Mouse (Mus musculus): Measurements from ENCODE around the gene Ror1.

Gene Ror1

DNA sequence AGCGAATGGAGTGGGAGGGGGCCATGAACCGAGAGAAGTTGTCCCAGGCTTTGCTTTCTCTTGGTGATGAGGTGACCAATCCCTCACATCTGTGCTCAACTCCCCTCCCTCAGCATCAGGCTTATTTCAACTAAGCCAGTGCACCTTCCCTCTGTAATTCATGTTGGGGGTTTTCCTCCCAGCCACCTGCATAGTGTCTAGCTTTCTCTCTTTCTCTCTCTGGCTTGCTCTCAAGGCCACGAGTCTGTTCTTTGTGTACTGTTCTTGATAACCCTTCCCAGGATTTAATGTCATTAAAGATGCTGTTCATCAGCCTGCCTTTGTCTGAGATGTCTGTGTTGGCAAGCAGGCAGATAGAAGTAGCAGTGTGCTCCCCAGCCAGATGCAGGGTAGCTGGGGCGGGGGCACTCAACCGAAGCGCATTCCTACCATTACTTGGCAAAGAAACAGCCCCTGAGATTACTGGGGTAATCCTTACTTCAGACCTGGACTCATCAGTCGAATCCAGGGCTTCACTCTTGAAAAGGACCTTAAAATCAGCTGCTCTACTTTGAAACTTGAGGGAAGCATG lies 59.1 kb downstream of the Ror1 start:
- in situ Hi-C loops (cut with MboI; ENCODE audit: low sequenced_read_pairs) = no loop called here

DNA sequence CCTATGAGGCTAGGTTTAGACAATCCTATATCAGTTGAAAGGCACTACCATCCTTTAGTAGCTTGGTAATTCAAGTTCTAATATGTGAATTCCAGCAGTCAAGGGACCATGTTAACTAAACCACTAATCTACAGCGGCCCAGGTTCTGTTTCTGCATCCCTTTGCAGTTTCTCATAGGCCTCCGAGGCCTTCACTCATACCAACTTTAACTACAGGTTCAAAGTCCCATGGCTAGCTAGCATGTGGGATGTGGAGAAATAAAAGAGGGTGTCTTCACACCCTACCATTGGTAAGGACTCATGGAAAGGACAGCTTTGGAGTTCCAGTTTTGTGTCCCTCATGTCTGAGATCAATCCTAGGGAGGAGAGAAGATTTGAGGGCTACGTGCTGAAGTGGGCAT lies 60.1 kb downstream of the Ror1 start:
- in situ Hi-C loops (cut with MboI; ENCODE audit: low sequenced_read_pairs) = no loop called here

DNA sequence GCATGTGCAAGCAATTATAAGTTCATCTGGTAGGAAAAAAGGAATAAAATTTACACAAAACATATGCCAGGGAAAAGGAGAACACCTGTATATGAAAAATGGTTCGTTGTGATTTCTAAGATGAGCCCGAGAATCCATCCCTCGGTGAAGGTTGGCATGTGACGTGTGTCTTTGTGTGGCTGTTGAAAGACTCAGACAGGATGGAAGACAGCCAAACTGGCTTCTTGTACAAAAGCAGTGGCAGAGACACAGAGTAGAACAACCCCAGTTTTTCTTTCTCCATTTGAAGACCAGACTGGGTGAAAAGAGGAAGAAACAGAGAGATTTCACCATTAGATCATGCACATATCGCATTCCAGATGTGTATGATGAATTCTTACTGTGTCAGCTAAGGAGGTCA lies 62.8 kb downstream of the Ror1 start:
- in situ Hi-C loops (cut with MboI; ENCODE audit: low sequenced_read_pairs) = no loop called here

DNA sequence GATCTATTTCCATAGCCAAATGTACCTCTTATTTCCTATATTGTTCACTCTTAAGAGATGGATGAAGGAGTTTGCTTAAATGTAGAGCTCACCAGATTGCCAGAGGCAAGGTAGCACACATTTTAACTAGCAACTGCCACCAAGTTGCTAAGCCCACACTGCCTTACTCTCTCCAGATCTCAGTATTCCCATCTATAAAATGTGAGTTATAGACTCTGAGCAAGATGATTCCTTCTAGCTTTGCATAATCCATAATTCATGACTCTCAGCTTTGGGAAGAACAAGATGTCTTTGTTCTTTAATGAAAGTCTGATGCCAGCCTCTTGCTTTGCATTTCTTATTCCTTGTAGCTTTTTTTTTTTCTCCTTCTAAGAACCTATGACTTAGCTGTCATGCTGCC lies 64.6 kb downstream of the Ror1 start:
- in situ Hi-C loops (cut with MboI; ENCODE audit: low sequenced_read_pairs) = no loop called here

DNA sequence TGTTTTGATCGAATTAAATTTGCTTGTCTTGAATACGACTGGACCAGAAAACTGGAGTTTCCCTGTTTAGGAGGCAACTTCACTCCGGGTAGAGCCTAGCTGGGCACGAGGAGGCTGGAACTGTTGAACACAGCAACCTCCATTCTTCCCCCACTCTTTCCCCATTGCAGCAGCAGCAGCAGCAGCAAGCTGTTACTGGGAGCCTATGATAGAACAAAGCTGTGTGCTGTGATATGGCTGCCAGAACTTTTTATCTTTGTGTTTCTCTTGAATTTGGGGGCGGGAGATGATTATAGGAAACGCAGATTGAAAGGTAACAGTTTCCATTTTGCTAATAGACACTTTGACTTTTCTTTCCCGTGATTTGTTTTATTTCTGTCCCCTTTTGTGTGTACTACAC lies 70.2 kb downstream of the Ror1 start:
- in situ Hi-C loops (cut with MboI; ENCODE audit: low sequenced_read_pairs) = no loop called here

DNA sequence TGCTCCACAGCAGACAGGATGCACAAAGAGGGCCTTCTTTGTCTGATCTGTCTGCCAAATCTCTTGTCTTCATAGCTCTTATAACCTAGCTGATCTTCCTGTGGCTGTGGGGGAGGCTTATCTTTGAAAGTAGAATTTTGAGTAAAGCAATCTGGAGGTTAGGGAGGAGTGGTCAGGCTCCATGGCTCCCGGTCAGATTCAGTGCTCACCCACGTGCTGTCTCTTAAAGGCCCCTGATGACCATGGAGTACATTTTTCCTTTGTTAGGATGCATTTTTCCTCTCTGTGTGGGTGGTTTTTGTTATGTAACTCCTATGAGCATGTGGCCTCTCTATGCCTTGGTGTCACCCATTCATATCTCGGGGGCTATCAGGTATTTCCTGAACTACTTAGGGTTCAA lies 71.3 kb downstream of the Ror1 start:
- in situ Hi-C loops (cut with MboI; ENCODE audit: low sequenced_read_pairs) = no loop called here

DNA sequence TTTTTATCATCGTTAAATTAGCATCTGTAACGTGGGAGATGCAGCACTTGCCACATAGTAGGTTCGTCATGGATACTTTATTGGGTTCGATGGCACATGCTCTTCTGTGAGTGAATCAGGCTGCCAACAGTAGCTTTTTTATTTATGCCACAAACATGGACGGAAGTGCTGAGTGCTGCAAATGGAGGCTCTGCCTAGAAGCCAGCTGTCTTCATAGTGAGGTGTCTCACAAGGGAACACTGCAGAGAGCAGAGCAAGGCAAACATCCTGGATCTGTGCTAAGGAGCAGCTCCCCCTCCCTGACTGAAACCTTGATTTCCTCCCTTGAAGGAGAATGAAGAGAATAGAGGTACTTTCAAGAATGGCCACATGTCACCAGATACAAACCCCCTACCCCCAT lies 74.1 kb downstream of the Ror1 start:
- in situ Hi-C loops (cut with MboI; ENCODE audit: low sequenced_read_pairs) = no loop called here

DNA sequence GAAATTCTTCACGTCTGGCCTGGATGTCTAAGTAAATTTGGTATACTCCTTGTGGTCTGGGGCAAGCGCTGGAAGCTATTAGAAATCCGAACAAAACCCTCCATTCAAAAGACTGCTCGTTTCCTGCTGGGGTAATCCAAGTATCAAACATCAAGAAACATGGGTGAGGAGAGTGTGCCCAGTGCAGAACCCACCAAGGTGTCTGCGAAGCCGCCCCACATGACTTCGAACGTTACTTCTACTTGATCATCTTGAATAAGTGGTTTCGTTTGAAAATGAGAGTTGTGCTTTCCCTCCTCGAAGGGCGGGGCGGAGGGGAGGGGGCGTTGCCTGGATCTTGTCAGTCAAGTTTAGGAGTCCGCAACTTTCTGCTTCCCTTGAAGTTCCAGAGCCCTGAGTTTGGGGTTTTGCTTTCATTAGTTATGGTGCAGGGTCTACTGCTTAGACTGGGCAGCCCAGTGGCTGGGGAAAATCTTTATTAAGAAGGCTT lies 74.6 kb downstream of the Ror1 start:
- in situ Hi-C loops (cut with MboI; ENCODE audit: low sequenced_read_pairs) = no loop called here

DNA sequence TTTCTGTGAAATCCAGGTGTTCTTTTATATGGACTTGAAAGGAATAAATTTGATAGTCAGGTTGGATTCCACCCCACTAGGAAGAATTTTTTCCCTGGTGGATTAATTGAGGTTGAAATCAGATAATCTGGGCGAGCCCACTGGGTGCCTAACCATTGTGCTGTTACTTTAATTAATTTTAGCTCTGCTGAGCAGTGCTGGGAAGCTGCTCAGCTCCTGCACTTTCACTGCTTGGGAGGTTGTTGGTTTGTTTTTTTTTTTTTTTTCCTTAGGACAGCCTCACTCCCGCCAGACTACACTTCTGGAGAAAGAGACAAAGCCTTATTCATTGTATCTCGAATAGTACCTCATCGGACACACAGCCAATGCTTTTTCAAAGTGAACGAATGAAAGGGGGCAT lies 75.2 kb downstream of the Ror1 start:
- in situ Hi-C loops (cut with MboI; ENCODE audit: low sequenced_read_pairs) = no loop called here

DNA sequence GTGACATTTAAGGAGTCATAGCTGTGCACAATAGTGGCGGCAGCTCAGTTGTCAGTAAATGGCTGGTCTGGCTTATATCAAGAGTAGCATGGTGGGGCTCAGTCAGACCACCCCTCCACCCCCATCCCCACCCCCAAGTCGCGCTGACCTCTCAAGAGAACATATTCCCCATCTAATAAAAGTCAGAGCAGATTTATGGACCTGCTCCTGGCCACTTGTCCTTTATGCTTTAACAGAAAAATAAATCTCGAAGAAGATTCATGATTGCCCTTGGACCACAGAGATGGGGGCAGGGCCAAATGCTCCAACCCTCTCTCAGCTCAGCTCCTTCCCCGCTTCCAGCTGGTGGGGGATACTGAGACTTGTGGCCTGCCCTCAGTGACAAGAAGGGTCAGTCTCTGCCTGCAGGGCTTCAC lies 75.9 kb downstream of the Ror1 start:
- in situ Hi-C loops (cut with MboI; ENCODE audit: low sequenced_read_pairs) = no loop called here

DNA sequence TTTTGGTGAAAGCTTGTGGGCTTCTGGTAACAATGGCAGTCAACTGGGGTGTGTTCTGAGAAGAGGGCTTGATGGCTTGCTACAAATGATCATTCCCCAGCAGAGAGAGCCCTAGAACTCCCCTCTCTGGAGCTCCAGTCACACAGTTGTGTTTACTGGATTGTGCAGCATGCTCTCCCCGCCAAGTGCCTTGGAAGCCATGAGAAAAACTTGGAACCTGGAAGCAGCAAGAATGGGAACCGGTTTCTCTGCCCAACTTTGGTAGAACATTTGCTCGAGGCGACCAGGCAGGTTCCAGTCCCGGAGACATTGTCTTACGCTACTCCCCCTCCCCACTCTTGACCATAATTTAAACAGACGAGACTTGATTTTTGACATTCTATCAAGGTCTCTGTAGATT lies 80.0 kb downstream of the Ror1 start:
- in situ Hi-C loops (cut with MboI; ENCODE audit: low sequenced_read_pairs) = no loop called here

DNA sequence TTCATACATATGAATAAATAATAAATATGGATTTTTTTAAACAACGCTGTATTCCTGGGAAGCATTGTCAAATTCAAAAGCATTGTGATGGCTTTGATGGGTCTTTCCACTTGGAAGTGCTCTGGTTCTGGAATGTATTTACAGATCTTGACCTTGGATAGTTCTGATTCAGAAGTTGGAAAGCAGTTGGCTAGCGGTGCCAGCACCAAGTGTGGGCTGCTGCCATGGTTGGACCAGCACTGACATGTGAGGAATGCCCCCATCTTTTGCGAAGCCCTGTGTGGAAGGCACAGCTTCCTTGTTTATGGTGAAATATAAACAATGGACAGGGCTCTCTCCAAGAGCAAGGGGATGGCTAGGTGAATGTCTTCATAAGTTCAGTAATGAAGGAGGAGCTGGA lies 82.7 kb downstream of the Ror1 start:
- in situ Hi-C loops (cut with MboI; ENCODE audit: low sequenced_read_pairs) = no loop called here

DNA sequence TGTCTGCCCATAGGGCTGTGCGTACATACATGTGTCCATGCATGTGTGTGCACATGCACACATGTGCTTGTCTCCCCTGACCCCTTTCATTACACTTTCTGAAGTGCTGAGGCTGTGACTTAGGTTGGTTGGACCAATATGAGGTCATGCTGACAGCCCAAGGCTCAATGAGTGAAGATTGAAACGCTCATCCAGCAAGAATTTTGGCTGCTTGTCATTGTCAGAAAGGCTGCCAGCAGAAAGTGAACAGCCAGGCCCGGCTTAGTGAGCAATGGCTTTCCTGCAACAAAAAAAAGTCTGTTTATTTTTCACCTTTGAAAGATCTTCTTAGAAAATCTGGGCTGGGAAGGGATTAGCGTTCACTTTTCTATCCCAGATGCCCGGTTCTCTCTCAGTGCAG lies 86.1 kb downstream of the Ror1 start:
- in situ Hi-C loops (cut with MboI; ENCODE audit: low sequenced_read_pairs) = no loop called here

DNA sequence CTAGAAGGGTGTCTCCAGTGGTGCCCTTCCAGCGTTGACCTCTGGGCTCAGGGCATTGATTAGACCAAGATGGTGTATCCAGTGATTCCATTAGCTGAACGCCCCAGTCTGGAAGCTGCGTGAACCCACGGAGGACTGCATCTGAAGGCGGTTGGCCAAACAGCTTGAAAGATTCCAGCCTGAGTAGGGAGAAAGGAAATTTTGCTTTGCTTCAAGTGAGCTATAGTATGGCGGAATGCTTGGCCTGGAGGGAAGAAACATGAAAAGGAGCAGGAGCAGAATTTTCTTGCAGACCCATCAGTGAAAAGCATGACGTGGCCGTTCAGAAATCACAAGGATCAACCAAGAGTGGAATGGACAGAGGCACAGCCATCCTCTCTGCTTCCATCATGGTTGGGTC lies 91.2 kb downstream of the Ror1 start:
- in situ Hi-C loops (cut with MboI; ENCODE audit: low sequenced_read_pairs) = no loop called here

DNA sequence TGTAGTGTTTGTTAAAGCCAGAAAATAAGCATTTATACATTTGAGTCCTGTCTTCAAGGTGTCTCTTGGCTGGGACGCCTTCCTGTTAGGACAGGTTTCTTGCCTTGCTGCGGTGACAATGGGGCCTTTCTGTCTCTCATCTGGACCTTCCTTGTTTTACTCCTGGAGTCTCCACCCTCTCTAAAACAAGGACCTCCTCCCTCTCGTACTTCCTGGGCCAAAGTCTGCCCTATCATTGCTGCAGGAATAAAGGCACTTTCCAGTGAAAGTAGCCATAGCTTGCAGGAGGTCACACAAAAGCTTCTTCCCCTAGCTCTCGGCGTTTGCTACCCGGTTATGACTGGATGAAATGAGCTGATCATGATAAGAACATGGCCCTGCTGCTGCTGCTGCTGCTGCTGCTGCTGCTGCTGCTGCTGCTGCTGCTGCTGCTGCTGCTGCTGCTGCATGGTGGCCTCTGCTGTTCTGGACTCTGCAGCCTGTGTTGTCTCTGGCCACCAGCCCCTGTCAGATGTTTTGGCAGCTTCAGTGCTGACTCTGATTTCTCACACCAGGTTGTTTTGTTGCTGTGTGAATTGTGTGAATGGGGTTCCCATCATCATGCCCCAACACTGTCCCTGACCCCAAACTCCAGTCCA lies 92.1 kb downstream of the Ror1 start:
- in situ Hi-C loops (cut with MboI; ENCODE audit: low sequenced_read_pairs) = no loop called here

DNA sequence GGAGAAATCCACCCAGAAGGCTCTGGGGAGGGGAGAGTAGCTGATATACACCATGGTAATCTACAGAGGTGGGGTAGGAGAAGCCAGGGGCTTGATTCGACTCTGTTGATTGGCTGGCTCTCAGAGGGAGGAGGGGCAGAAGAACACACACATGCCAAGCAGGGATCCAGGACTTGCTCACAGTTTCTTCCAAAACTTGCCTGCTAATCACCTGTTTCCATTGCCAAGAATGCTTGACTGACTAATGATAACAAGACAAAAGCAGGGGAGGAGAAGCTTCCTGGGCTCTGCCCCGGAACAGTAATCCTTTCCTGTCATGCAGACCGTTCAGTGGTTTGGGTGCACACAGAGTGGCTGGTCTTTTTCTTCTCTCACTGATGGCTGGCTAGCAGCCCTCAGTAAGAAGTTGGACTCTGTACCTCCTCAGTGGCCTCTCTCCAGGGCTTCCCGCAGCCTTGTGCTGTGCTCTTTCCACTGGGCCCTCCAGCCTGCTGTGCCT lies 92.7 kb downstream of the Ror1 start:
- in situ Hi-C loops (cut with MboI; ENCODE audit: low sequenced_read_pairs) = no loop called here

DNA sequence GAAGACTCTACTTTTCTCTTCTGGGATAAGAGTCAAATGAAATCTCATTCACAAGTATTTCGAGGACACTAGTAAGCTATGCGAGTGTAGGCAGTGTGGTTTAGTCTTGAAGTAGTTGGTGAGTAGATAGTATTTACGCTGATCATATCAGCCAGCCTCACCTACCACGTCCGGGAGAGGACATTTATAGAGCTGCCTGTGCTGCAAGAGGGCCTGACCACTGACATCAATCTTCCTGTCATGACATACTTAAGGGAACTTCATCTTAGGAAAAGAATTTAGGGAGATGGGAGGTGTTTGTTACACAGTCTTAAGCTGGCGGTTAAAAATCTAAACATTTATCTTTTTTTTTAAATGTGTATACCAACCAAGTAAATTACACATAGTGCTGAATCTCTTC lies 95.9 kb downstream of the Ror1 start:
- in situ Hi-C loops (cut with MboI; ENCODE audit: low sequenced_read_pairs) = no loop called here

DNA sequence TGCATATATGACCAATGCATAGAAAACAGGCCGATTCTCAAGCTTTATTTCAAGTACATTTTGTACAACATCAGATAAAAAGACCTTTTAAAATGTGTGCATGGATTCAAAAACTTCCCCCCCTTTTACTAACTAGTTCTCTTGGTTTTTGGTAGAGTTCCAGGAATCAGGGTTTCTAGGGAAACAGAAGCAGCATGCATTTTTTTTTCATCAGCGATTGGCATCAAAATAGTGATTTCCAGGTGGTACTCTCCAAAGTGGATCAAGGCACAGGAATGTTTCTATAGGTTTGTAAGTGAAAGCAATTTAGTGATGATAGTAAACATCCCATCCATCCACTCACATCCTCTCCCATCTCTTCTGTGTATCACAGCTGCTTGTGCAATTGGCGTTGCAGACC lies 98.5 kb downstream of the Ror1 start:
- in situ Hi-C loops (cut with MboI; ENCODE audit: low sequenced_read_pairs) = no loop called here

DNA sequence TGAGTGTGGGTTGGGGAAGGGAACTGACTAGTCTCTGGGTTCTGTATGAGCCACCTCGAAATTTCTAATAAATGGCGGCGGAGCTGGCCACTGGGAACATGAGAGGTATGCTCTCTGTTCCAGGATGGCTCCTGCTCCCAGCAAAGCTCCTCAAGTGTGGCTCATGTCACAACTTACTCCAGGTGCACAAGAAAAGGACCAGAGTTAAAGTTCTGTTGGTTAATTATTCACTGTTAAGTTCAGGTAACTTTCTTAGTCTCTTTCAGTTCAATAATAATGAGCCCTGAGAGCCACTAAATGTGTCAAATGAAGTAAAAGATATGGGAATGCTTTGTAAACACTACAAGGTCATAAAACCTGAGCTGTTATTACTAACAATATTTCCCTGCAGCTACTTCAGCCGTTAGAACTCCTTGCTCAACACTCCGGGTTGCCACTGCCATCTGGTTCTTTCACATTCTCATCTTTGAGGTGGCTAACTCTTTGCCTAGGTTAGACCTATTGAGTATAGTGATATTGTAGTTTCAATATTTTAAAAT lies 100.7 kb downstream of the Ror1 start:
- in situ Hi-C loops (cut with MboI; ENCODE audit: low sequenced_read_pairs) = no loop called here

DNA sequence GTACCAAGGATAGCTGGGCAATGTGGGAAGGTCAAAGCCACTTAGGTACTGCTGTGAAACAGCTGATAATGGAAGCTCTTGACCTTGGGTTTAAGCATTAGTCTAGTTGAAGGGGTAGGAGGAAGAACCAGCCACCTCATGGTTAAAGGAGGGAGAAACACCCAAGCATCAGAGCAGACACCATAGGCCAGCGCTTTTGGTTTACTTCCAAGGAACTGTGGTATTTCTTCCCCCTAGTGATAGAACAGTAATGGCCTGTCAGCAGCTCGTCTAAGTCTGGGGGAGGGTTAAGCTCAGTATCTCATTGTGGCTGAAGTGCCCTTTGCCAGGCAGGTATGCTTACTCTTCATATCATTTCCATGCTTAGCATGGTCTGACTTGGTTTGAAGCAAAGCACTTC lies 102.7 kb downstream of the Ror1 start:
- in situ Hi-C loops (cut with MboI; ENCODE audit: low sequenced_read_pairs) = no loop called here

DNA sequence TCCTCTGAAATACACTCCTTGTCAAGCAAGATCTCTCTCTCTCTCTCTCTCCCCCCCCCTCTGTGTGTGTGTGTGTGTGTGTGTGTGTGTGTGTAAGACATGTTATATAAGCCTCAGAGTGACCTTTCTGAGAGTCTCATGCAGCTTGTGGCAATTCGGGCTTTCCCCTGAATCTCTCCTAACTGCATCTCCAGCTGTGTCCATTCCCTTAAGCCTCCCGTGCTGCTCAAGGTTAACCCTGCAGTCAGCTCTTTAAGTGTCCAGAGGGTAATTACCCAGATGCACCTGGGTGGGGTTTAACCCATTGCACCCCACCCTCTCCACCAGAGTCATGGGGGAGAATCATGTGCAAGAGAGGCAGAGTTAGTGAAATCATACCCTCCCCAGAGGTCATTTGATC lies 105.7 kb downstream of the Ror1 start:
- in situ Hi-C loops (cut with MboI; ENCODE audit: low sequenced_read_pairs) = no loop called here

DNA sequence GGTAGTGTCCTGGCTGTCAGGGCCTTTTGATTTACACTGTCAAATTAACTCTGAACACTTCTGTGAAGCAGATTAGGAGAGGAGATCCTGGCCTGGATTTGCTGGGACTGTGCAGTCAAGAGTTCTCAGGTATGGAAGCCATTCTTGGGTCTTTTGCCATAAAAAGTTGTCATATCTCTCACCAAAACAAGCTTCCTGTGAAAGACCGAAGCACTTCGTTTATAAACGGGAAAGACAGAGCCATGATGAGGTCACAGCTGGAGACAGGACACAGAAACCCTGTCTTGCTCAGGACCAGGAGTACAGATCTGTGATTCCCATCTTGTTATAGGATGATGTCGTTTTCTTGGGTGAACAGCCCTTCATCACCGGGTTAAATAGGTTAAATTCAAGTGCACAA lies 107.5 kb downstream of the Ror1 start:
- in situ Hi-C loops (cut with MboI; ENCODE audit: low sequenced_read_pairs) = no loop called here

DNA sequence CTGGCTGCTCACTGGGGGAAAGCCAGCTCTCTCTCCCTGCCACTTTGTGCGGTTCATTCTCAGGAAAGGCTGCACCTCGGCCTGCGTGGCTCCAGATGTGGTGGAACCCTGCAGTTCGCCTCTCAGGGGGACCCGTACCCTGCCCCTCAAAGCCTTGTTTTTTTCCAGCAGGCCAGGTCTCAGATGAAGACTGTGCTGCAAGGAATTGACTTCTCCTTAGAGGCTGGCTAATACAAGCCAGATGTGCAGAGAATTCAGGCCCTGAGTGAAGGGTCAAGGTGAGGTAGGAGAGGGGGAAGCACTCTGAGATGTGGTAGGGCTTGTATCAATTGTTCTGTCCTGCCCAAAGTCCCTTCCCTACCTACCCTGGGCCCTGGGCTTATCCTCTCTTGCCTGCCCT lies 108.1 kb downstream of the Ror1 start:
- in situ Hi-C loops (cut with MboI; ENCODE audit: low sequenced_read_pairs) = no loop called here
